Mouse (Mus musculus): ENCODE measurements around the gene Hdac10.

GRCm38 (mm10) chr15:89074613-89075477, 53.7 kb downstream of the Hdac10 start, which contains the start of gene Trabd:
- no peak for TF ChIP-seq MEF2A (IDR thresholded peaks at IDR 0.05; ENCODE audit: borderline replicate concordance, low read depth, low read length)
- TF ChIP-seq CHD1 (IDR thresholded peaks at IDR 0.05; ENCODE audit: low read depth, low read length) = no peak
- no peak for TF ChIP-seq POLR2A (IDR thresholded peaks at IDR 0.05; ENCODE audit: low read depth, low read length)
- TF ChIP-seq SMC3 (IDR thresholded peaks at IDR 0.05; ENCODE audit: low read depth, low read length) = no peak
- TF ChIP-seq POLR2AphosphoS2 (IDR thresholded peaks at IDR 0.05; ENCODE audit: low read depth, low read length) = no peak
- no peak for TF ChIP-seq CTCF (conservative IDR thresholded peaks at IDR 0.05 in 1 of 2, IDR thresholded peaks at IDR 0.05 in 1 of 2; ENCODE audit: low read depth in 2 of 2, low read length in 2 of 2)
- no peak for TF ChIP-seq EP300 (IDR thresholded peaks at IDR 0.05; ENCODE audit: low read length)
- no peak for TF ChIP-seq RCOR1 (conservative IDR thresholded peaks at IDR 0.05; ENCODE audit: low read depth, low read length)
- TF ChIP-seq NELFE (IDR thresholded peaks at IDR 0.05; ENCODE audit: low read depth, low read length) = no peak
- no peak for TF ChIP-seq ZKSCAN1 (IDR thresholded peaks at IDR 0.05; ENCODE audit: borderline replicate concordance, low read depth, low read length)
- TF ChIP-seq CHD2 (IDR thresholded peaks at IDR 0.05; ENCODE audit: low read length) = no peak
- TF ChIP-seq MAX (IDR thresholded peaks at IDR 0.05; ENCODE audit: low read length) = no peak
- TF ChIP-seq MYC (IDR thresholded peaks at IDR 0.05; ENCODE audit: low read depth, low read length) = no peak
- TF ChIP-seq ELF1 (IDR thresholded peaks at IDR 0.05; ENCODE audit: low read depth, low read length) = no peak
